In the genomic region with DNA sequence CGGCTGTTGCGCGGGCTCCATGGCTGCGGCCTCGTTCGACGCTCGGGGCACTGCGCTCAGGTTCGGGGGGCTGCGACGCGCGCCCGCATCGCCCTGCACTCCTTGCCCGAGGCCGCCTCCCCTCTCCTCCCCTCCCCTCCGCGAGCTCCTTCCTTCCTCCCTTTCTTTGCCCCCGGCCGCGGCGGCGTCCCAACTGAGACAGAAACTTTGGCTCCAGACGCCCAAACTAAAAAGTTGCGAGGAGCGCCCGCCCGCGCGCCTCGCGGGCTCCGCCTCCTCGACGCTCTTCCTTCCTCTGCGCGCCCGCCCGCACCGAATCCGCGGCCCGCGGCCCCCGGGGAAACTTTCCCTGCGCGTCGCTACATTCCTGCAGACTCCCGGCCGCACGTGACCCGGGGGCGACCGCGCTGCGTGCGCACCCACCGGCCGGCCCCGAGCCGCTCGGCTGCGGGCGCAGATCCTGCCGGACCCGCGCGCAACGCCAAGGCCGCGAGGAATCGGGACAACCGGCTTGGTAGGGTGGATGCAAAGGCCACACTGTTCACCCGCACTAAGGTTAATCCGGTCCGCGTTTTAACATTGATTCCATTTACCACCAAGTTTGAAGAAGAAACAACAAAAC, we compare ENCODE assay signal across 8 mouse cellular contexts. TPM values are rescaled to one million over a fixed set of nuclear protein-coding genes. Genes with fewer than 3 reads are reported as not detected.
DNase-seq lines count a peak whose midpoint lies in the region; ATAC-seq and TF ChIP-seq lines count a peak whose summit lies in the region.

A gene (minus strand): TSS at position 227 of the 622 bp plus-strand sequence.

- 1% methylated on average over 70 of the region's 79 CpGs for WGBS in forebrain, embryonic 14.5 days
- WGBS in heart, postnatal 0 days = under 1% methylated on average over 57 of the region's 79 CpGs
- whole genome bisulfite sequencing in liver, embryonic 15.5 days (ENCODE audit: insufficient replicate concordance) = 1% methylated on average over 73 of the region's 79 CpGs
- WGBS in neural tube, embryonic 14.5 days = under 1% methylated on average over 48 of the region's 79 CpGs

- H3K4me3 ChIP-seq in C2C12 (ENCODE audit: insufficient read depth, poor library complexity, severe bottlenecking) = peak within 1 kb of the TSS; percentile 71
- H3K4me3 ChIP-seq in brown adipose tissue, adult 24 weeks (ENCODE audit: insufficient read depth, low read depth, low read length) = peak within 1 kb of the TSS; percentile 89
- peak within 1 kb of the TSS; percentile 70 for H3K4me3 ChIP-seq in forebrain, embryonic 14.5 days (ENCODE audit: low read depth, low read length)
- peak within 1 kb of the TSS; percentile 82 for H3K4me3 ChIP-seq in heart, postnatal 0 days (ENCODE audit: low read depth, low read length)
- peak within 1 kb of the TSS; percentile 57 for H3K4me3 ChIP-seq in liver, embryonic 15.5 days (replicated peaks)
- H3K4me3 ChIP-seq in neural tube, embryonic 14.5 days (ENCODE audit: low read depth, low read length) = peak within 1 kb of the TSS; percentile 71

- H3K79me3 ChIP-seq in C2C12 (ENCODE audit: low read depth) = peaks cover 35% of the 10 kb centered on the region

- no peak for TF ChIP-seq CTCF in C2C12 (IDR thresholded peaks at IDR 0.05; ENCODE audit: control insufficient read depth, insufficient read depth, insufficient read length)
- no peak for TF ChIP-seq CTCF in heart, postnatal 0 days (IDR thresholded peaks at IDR 0.05; ENCODE audit: low read depth)

- H3K36me3 ChIP-seq in C2C12 (ENCODE audit: control insufficient read depth, insufficient read depth) = peaks cover 21% of the 10 kb centered on the region
- H3K36me3 ChIP-seq in forebrain, embryonic 14.5 days (ENCODE audit: control insufficient read depth, insufficient read depth, low read length) = no peaks in the 10 kb centered on the region
- H3K36me3 ChIP-seq in heart, postnatal 0 days (replicated peaks; ENCODE audit: control insufficient read depth, insufficient read depth, low read length) = peaks cover 12% of the 10 kb centered on the region
- 0 out of 2 replicates have a peak, but pooled peaks cover 5% of the 10 kb centered on the region for H3K36me3 ChIP-seq in liver, embryonic 15.5 days (replicated peaks)
- no peaks in the 10 kb centered on the region for H3K36me3 ChIP-seq in neural tube, embryonic 14.5 days (ENCODE audit: control insufficient read depth, insufficient read depth, low read length)

- ATAC-seq in forebrain, embryonic 14.5 days = peak; percentile 81
- peak; percentile 90 for ATAC-seq in heart, postnatal 0 days (ENCODE audit: insufficient read depth, low read depth)
- ATAC-seq in liver, embryonic 15.5 days (ENCODE audit: insufficient read depth) = peak; percentile 64
- ATAC-seq in neural tube, embryonic 14.5 days (ENCODE audit: low read depth) = peak; percentile 85

- peak within 1 kb of the TSS; percentile 83 for H3K4me2 ChIP-seq in forebrain, embryonic 14.5 days (ENCODE audit: low read length)
- H3K4me2 ChIP-seq in heart, postnatal 0 days (ENCODE audit: low read depth, low read length) = peak within 1 kb of the TSS; percentile 76
- H3K4me2 ChIP-seq in liver, embryonic 15.5 days = peak within 1 kb of the TSS; percentile 59
- peak within 1 kb of the TSS; percentile 86 for H3K4me2 ChIP-seq in neural tube, embryonic 14.5 days (ENCODE audit: low read depth, low read length)

- no peaks in the 10 kb centered on the region for H3K27me3 ChIP-seq in C2C12 (ENCODE audit: control insufficient read depth, insufficient read depth, insufficient read length)
- no peaks in the 10 kb centered on the region for H3K27me3 ChIP-seq in forebrain, embryonic 14.5 days (replicated peaks; ENCODE audit: control insufficient read depth, insufficient read depth, low read length)
- no peaks in the 10 kb centered on the region for H3K27me3 ChIP-seq in heart, postnatal 0 days (ENCODE audit: control insufficient read depth, insufficient read depth, low read length)
- H3K27me3 ChIP-seq in liver, embryonic 15.5 days = peaks cover 92% of the 10 kb centered on the region
- 0 out of 2 replicates have a peak, but pooled peaks cover 2% of the 10 kb centered on the region for H3K27me3 ChIP-seq in neural tube, embryonic 14.5 days (ENCODE audit: control insufficient read depth, insufficient read depth, low read length)

- peaks cover 48% of the 10 kb centered on the region for H3K79me2 ChIP-seq in C2C12 (ENCODE audit: control insufficient read depth, insufficient read depth)

- peak within 1 kb of the TSS; percentile 96 for H3ac ChIP-seq in C2C12 (ENCODE audit: control insufficient read depth, insufficient read length, low read depth)

- H3K9me3 ChIP-seq in forebrain, embryonic 14.5 days (replicated peaks; ENCODE audit: control insufficient read depth, low read length) = no peaks in the 10 kb centered on the region
- H3K9me3 ChIP-seq in heart, postnatal 0 days (replicated peaks; ENCODE audit: control insufficient read depth, low read length) = no peaks in the 10 kb centered on the region
- no peaks in the 10 kb centered on the region for H3K9me3 ChIP-seq in liver, embryonic 15.5 days (replicated peaks)
- H3K9me3 ChIP-seq in neural tube, embryonic 14.5 days (ENCODE audit: control insufficient read depth, low read length) = no peaks in the 10 kb centered on the region

- no peaks in the 10 kb centered on the region for H3K4me1 ChIP-seq in brown adipose tissue, adult 24 weeks (ENCODE audit: control insufficient read depth, insufficient read depth, insufficient read length, low read length)
- H3K4me1 ChIP-seq in forebrain, embryonic 14.5 days (ENCODE audit: control insufficient read depth, insufficient read depth, low read length) = 0 out of 2 replicates have a peak, but pooled peaks cover 11% of the 10 kb centered on the region
- peaks cover 3% of the 10 kb centered on the region; the same call in 1 of the 2 replicates for H3K4me1 ChIP-seq in heart, postnatal 0 days (ENCODE audit: control insufficient read depth, insufficient read depth)
- H3K4me1 ChIP-seq in liver, embryonic 15.5 days (replicated peaks) = 0 out of 2 replicates have a peak, but pooled peaks cover 6% of the 10 kb centered on the region
- H3K4me1 ChIP-seq in neural tube, embryonic 14.5 days (ENCODE audit: control insufficient read depth, insufficient read depth, low read length) = peaks cover 4% of the 10 kb centered on the region; the same call in 1 of the 2 replicates

- H3K27ac ChIP-seq in brown adipose tissue, adult 24 weeks (replicated peaks; ENCODE audit: low read depth, low read length) = peak within 1 kb of the TSS; percentile 76
- H3K27ac ChIP-seq in forebrain, embryonic 14.5 days (ENCODE audit: low read depth, low read length) = peak within 1 kb of the TSS; percentile 85
- peak within 1 kb of the TSS; percentile 97 for H3K27ac ChIP-seq in heart, postnatal 0 days (ENCODE audit: low read depth)
- peak within 1 kb of the TSS; percentile 65 for H3K27ac ChIP-seq in liver, embryonic 15.5 days (replicated peaks)
- H3K27ac ChIP-seq in neural tube, embryonic 14.5 days (ENCODE audit: low read depth, low read length) = peak within 1 kb of the TSS; percentile 83

- peak; percentile 68; the same call in 1 of the 2 replicates for TF ChIP-seq EP300 in heart, postnatal 0 days (IDR thresholded peaks at IDR 0.05; ENCODE audit: low read depth)

- peak; percentile 89 for DNase-seq in forebrain, embryonic 14.5 days (ENCODE audit: low spot score)
- DNase-seq in heart, postnatal 0 days (ENCODE audit: low spot score) = peak; percentile 91
- DNase-seq in kidney, postnatal 25 days = peak; percentile 91 to 96
- DNase-seq in thymus, adult 18-20 months = peak; percentile 20 to 38

- H3K9ac ChIP-seq in forebrain, embryonic 14.5 days (ENCODE audit: low read length) = peak within 1 kb of the TSS; percentile 78
- peak within 1 kb of the TSS; percentile 96 for H3K9ac ChIP-seq in heart, postnatal 0 days (replicated peaks; ENCODE audit: low read depth, low read length)
- peak within 1 kb of the TSS; percentile 31; the same call in 1 of the 2 replicates for H3K9ac ChIP-seq in liver, embryonic 15.5 days
- peak within 1 kb of the TSS; percentile 70 for H3K9ac ChIP-seq in neural tube, embryonic 14.5 days (replicated peaks; ENCODE audit: low read depth, low read length)

TF ChIP-seq in C2C12, 6 proteins besides CTCF, POLR2A, EP300 and RAD21:
- TF ChIP-seq USF1 (IDR thresholded peaks at IDR 0.05; ENCODE audit: low read depth) (peak; percentile 81), MAX (IDR thresholded peaks at IDR 0.05) (no peak)
TF ChIP-seq in C2C12: peak in this region for 1.

RNA-seq across cellular contexts. Expression of the gene that starts here (rescaled TPM):
- polyA plus RNA-seq in C2C12 (2012; fragmentation: generic; extraction: Trizol) = 39.7 TPM
- polyA plus RNA-seq in brown adipose tissue, adult 24 weeks (2012; ENCODE audit: insufficient read depth, insufficient read length, missing spikeins) = 25.6 and 60.3 TPM in 2 replicates
- polyA plus RNA-seq in forebrain, embryonic 14.5 days (2014; fragmentation: Nextera tagmentation; extraction: Ambion mirVana) = 7.6 and 8.7 TPM in 2 replicates
- total RNA-seq in heart, postnatal 0 days (2014; rRNA removed; ENCODE audit: low replicate concordance) = 50.6 and 64.9 TPM in 2 replicates
- 12.8 and 12.9 TPM in 2 replicates for polyA plus RNA-seq in heart, postnatal 0 days (2015; fragmentation: Nextera tagmentation; extraction: Ambion mirVana)
- 3.2 and 3.7 TPM in 2 replicates for polyA plus RNA-seq in liver, embryonic 15.5 days (2015; fragmentation: Nextera tagmentation; extraction: Ambion mirVana)
- polyA plus RNA-seq in neural tube, embryonic 14.5 days (2014; fragmentation: Nextera tagmentation; extraction: Ambion mirVana) = 4.4 and 8.0 TPM in 2 replicates

Comparison
In these comparisons a context has a peak if more than half of its experiments do, and no peak if none do; other contexts are left out.
1. Peak in every context shown above with its lines: DNase-seq, ATAC-seq, H3K4me3 ChIP-seq and H3K27ac ChIP-seq.
2. DNase-seq: peak in every context shown above with its lines; median percentile 94 in kidney, postnatal 25 days; 91 in heart, postnatal 0 days; 89 in forebrain, embryonic 14.5 days; 29 in thymus, adult 18-20 months.
3. H3K9ac ChIP-seq: peak in every context shown above with its lines; median percentile 96 in heart, postnatal 0 days; 78 in forebrain, embryonic 14.5 days; 70 in neural tube, embryonic 14.5 days; 31 in liver, embryonic 15.5 days.